Mouse (Mus musculus) frontal cortex, postnatal 14 days (tissue): Measurements from ENCODE around the gene Fam117b.

Source experiments
- DNase-seq, 2 experiments: peaks; one replicate each; pipeline ENCODE4 v3.0.0; 2022; ENCODE audit warnings: low spot score in 2 of 2

Fam117b gene

DNA sequence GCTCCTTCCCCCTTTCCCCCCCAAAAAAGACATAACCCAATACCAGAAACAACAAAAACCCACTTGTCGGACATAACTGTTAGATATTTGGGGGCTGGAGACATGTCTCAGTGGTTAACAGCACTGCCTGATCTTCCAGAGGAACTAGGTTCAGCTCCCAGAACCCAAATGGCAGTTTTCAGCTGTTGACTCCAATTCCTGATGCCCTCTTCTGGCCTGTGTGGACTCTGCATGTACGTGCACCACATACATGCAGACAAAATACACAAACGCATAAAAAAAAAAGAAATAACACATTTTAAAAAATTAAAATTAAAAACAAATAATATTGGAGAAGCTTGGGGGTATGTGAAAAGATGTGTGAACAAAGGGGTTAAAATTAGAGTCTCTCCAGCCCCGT is 54.5 kb downstream of the Fam117b start:
- DNase-seq = no peak

DNA sequence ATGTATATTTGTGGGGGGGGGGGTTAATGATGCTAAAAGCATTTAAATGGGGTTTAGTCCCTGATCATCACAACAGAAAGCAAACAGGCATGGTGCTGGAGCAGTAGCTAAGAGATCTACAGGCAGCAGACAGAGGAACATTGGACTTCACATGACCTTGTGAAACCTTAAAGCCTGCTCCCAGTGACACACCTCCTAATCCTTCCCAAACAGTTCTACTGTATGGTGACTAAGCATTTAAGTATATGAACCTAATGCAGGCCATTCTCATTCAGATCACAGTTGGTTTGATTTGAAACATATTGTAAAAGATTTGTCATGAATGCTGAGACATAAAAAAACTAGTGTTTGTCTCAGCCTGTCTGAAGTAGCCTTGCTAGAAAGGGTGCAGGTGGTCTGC is 73.8 kb downstream of the Fam117b start:
- DNase-seq = no peak

DNA sequence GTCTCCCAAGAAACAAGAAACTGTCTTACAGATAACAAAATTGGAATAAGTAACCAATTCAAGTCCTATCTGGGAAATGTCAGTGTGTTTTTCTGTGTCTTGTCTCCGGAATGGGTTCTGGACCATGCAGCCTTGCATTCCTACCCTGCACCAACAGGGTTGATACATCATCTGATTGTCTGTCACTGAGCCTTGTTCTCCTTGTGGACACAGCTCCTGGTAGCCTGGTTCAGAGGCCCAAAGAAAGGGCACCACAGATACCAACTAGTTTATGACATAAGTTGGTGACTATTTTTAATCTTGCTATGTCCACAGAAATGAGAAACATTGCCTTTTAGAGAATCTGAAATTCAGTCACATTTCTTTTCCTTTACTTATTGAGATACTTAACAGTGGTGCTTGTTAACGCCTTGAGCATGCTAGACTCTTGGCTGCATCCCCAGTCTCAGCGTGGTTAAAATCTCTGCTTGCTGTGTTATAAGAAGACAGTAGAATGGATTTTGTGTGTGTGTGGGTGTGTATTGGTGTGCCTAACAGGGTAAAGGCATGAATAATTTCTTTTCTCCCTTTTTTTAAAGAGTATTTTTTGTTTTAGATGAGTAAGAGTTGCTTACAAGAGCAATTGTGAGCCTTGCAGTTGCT is 74.7 kb downstream of the Fam117b start:
- peak; percentile 35 to 50 for DNase-seq

DNA sequence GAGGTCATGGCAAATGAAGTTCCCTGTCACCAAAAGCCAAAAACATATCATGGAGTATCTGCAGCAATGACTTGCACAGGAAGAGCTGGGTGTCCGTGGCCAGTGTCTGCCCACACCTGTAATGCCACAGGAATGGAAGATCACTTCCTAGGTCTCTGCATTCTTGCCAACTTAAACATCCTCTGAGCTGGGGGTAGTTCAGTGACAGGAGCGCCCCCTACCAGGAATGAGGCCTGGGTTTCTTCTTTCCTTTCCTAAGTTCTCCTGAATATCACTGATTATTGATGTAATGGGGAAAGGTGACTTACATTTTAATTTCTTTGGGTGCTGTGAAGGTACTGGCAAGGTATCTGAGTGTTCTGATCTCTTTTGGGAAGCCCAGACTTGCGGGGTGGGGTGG is 82.8 kb downstream of the Fam117b start:
- no peak for DNase-seq

DNA sequence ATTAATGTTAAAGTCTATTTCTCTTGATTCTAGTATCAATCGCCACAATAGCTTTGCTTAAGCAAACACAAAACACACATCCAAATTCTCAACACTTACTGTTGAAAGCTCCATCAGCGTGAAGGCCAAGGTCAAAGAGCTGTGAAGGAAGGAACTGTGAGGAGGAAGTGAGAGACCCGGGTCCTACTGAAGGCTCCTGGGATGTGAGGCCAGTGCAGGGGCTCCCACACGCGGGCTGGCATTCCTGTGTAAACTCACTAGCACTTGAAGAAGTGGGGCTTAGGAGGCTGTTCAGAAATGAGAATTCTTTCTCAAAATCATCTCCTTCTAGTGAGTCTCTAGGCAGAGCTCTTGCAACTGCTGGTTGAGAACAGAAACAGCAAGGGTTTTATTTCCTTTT is 84.5 kb downstream of the Fam117b start:
- DNase-seq = no peak

DNA sequence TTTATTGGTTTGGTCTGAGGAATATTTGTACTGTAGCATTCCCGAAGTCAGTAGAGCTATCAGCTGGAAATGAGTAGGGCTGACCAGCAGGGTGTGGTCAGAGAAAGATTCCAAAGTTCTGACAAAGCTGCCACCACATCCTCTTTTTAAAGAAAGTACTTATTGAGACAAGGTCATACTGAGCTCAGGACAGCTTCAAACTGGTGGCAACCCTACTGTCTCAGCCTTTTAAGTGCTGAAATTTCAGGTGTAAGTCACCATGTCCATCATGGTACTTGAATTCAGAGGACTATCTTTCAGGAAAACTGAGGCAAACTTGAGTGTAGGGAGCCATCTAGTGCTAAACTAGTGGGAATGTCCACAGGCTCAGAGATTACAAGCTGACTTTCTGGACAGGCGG is 87.5 kb downstream of the Fam117b start:
- DNase-seq = no peak

DNA sequence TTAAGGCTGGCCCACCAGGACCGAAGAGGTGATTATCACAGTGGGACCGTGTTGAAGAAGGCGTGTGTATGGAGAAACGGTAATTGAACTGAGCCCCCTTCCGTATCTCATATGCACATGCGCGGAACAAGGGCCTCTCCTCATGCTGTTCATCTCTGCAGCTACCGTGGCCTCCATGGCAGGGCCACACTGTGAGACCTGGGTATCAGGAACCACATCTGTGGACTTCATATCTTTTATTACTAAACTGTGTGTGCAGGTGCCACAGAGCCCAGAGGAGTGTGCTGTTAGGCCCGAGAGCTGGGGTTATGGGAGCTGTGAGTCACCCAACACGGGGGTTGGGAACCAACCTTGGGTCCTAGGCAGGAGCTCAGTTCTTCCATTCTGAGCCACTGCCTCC is 94.5 kb downstream of the Fam117b start:
- DNase-seq = no peak

DNA sequence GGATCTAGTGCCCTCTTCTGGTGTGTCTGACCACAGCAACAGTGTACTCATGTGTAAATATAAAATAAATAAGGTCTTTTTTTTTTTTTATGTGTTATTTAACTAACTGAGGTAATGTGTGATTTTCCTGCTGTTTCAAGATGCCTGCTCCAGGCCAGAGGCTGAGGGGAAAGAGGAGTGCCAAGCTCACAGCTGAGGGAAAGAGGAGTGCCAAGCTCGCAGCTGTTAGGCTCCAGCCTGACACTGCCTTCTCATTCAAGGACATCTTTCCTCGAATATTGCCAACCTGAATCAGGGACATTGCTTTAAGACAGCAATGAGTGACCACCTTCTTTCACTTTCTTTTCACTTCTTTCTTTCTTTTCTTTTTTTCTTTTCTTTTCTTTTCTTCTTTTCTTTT is 95.9 kb downstream of the Fam117b start:
- no peak for DNase-seq

DNA sequence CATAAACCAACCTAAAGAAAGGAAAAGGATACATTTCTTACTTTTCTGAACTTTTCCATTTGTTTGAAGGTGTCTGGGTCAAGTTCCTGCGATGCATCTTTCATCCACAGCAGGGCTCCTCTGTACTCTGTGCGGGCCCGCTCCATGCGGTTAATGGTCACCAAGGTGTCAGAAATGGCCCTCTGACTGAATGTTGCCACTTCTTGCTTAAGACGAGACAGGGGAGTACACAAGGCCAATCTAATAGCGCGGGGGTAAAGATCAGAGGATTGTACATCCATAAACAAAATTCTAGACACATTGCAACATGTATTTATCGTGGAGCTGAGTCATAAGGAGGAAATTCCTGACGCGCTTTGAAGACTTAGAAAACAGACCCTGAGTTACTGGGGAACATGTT is 101.0 kb downstream of the Fam117b start:
- DNase-seq = no peak

DNA sequence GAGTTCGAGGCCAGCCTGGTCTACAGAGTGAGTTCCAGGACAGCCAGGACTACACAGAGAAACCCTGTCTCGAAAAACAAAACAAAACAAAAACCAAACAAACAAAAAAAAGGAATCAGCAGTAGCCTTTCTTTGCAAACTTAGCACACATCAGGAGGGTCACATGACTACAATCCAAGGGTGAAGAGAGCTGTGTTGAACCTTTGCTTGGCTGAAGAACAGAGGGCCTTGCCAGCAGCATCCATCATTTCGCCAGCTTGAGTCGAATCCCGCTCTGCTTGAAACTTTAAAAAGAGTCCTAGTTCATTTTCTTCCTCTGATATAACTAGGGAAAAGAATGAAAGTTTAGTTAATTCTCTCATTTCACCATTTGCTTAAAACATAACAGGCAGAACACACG is 102.7 kb downstream of the Fam117b start:
- DNase-seq = no peak

DNA sequence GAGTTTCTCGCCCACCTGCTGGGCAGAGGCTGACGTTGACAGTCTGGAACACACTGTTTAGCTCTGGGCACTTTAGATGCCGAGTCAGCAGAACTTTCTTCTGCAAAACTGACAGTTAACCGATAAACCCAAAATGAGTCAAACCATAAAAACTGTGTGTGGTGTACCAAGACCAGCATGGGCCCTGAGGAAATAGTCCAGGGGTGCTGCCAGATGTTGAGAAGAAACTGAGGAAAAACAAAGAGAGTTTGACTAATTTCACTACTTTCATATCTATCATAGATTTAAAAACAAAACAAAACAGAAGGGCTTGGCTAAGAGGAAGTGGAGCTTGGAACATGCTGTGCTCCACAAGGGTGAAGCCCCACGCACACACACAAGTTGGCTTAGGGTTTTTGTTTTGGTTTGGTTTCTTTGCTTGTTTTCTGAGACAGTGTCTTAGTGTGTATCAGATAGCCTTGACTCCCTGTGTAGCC is 103.4 kb downstream of the Fam117b start:
- no peak for DNase-seq

DNA sequence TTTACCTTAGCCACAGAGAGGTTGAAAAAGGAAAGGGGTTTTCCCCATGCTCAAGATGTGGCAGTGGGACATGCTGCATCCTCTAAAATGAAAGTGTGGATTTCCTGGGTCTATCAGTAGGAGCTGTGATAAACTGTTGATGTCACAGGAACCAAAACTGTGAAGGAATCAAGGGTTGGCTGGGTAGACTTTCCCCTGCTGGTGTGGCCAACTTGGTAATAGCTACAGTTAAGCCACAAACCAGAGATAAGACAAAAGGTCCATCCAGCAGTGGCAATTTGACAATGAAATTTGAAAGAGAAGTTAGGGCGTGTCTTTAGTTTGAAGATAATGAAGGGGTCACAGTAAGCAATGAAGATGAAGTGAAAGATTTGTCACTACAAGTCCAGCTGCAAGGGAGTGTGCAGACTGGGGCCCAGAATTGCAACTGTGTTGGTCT is 104.2 kb downstream of the Fam117b start:
- DNase-seq = no peak
